Mouse (Mus musculus): ENCODE measurements around the gene Rnf169.

DNA sequence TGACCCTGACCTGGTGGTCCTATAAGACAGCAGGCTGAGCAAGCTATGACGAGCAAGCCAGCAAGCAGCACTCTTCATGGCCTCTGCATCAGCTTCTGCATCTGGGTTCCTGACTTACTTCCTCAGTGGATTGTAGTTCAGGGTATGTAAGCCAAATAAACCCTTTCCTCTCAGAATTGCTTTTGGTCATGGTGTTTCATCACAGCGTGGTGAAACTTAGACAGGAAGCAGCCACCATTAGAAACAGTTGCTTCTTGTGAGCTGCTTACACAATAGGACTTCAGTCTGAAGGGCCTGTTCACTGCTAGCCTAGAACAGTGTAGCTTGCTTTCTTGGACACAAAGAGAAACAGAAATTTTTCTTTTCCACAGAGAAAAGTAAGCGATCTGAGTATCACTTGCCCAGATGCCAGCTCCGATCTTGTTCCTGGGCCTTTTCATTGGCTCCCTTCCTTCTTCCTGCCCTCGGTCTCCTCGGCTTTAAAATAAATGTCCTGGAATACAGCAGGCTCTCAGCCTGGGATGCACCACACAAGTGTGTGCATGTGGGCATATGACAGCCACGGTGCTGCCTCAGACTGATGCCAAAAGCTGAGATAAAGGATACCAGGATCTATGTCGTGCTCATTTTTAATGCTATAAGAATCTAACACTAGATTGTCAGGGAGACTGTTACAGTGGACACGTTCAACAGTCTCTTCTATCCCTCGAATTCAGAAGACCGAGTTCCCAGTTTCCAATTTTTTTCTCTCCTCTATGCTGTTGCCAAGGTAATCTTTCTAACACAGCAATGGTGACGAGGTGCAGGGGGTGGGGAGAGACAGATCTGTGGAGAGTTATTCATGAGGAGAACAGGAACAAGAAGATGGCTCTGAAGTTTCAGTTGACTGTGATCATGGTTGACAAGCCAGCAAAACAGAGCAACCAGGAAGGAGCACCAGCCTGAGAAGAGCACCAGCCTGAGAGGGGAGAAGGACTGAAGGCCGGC, 2.3 kb upstream of the Rnf169 start:
- TF ChIP-seq CTCF (IDR thresholded peaks at IDR 0.05; ENCODE audit: borderline replicate concordance, insufficient read depth, low read depth, low read length) (no peak), POLR2A (IDR thresholded peaks at IDR 0.05; ENCODE audit: borderline replicate concordance, insufficient read depth, low read length) (no peak)
